Mouse (Mus musculus): ENCODE measurements around the gene Sec63. TPM values are rescaled to one million over a fixed set of nuclear protein-coding genes. Genes with fewer than 3 reads are reported as not detected.

The Sec63 gene
- polyA plus RNA-seq (2015; fragmentation: Nextera tagmentation; extraction: Ambion mirVana) = 17.6 and 17.7 TPM in 2 replicates

DNA sequence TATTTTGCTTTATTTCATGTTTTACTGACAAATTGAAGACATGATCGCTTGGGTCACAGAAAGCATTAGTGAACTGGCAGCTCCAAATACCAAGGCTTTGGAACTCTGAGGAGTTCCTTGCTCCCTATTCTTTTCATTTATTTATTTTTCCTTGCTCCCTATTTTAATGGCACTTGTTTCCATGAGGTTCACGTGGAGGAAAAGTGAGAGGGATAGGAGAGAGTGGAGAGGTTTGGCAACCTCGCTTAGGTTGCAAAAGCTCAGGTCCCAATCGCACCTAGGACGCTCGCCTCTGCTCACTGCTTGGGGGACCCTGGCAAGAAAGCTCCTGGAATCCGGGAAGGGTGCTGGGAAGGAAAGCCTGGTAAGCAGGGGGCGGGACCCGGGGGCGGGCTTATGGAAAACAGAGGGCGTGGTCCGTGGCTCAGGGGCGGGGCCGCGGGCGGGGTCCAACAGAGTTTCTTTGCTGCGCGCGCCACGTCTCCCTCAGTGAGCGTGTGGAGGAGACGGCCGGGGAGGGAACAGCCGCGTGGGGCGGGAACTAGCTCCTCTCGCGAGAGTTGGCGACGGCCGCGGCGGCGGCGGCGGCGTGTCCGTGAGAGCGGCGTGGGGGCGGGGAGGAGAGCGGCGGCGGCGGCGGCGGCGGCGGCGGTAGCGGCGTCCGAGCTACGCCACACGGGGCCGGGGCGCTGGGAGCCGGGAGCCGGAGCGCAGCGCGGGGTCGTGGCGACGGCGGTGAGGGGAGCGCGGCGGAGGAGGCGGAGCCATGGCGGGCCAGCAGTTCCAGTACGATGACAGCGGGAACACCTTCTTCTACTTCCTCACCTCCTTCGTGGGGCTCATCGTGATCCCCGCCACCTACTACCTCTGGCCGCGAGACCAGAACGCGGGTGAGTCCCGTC, at the start of gene Sec63:
Gene Sec63, plus strand, starts transcription at position 498 of the 902 bp plus-strand sequence.
- Histone ChIP-seq H3K4me3 (replicated peaks; ENCODE audit: low read depth, low read length) (peak within 1 kb of the TSS; percentile 96), H3K9ac (ENCODE audit: low read depth, low read length) (peak within 1 kb of the TSS; percentile 93), H3K4me2 (ENCODE audit: low read length) (peak within 1 kb of the TSS; percentile 80), H3K27me3 (ENCODE audit: insufficient read depth, low read length) (no peaks in the 10 kb centered on the region), H3K36me3 (ENCODE audit: insufficient read depth, low read length) (no peaks in the 10 kb centered on the region), H3K4me1 (replicated peaks; ENCODE audit: insufficient read depth, low read length) (peaks cover 4% of the 10 kb centered on the region), H3K9me3 (replicated peaks; ENCODE audit: low read length) (no peaks in the 10 kb centered on the region), H3K27ac (peak within 1 kb of the TSS; percentile 95)
- TF ChIP-seq CTCF (IDR thresholded peaks at IDR 0.05; ENCODE audit: low read depth) = peak; percentile 11; the same call in 1 of the 2 replicates
- 2% methylated on average over 60 of the region's 81 CpGs for WGBS
- peak; percentile 98 for DNase-seq (ENCODE audit: low spot score)
- peak; percentile 98 for ATAC-seq (replicated peaks; ENCODE audit: low FRiP score, low read depth)

DNA sequence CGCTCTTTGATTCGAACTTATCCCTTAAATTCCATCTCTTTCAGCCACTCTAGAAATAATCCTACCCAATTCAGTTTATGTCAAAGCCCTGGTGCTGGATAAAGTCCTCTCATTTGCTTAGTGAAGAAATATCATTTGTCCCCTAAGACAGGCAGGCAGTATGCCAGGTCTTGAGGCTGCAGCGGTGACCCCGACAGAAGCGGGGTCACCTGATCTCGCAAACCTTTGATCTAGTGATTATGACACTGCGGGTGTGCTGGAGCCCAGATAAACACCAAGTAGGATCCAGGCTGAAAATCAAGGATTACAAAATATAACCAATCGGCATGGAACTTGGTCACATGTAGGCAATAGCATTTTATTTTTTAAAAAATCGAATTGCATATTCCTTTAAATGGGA, 46.6 kb upstream of the Sec63 start:
- H3K4me3 ChIP-seq (replicated peaks; ENCODE audit: low read depth, low read length) = no peak overlapping the region
- no peaks in the 10 kb centered on the region for H3K27me3 ChIP-seq (ENCODE audit: insufficient read depth, low read length)
- 14% methylated on average over 9 of the region's 9 CpGs for WGBS

DNA sequence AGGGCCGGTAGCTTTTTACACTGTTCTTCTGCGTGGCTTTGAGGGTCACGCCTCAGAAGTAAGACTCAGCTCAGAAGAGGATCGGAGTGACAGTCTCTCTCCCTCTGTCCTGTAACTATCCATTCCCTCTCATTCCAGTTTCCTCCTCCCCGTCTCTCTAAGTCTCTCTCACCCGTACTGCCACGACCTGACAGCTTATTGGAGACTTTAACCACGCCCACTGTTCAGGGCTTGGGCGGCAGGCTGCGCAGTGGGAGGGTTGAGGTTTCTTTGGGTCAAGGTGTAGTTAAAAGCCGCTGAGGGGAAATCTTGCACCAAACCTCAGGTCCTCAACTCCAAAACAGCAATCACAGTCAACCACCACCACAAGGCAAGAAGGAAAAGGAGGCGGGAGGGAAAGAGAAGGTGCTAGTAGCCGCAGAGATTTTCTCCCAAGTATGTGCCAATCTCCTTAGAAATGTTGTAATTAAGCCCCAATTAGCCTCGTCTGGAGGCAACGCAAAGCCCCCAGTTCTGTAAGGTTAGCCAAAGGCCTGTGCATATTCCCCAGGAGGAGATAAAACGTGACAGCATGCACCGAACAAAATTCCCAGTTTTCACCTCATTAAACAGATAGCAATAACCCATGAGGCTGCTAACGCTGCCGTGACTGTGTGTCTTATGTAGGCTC, 45.8 kb upstream of the Sec63 start:
- Histone ChIP-seq H3K36me3 (ENCODE audit: insufficient read depth, low read length) (no peaks in the 10 kb centered on the region), H3K27me3 (ENCODE audit: insufficient read depth, low read length) (no peaks in the 10 kb centered on the region), H3K4me2 (ENCODE audit: low read length) (peak overlapping the region; percentile 34), H3K4me3 (replicated peaks; ENCODE audit: low read depth, low read length) (no peak overlapping the region), H3K4me1 (replicated peaks; ENCODE audit: insufficient read depth, low read length) (no peaks in the 10 kb centered on the region; the same call in 1 of the 2 replicates), H3K27ac (no peak overlapping the region), H3K9me3 (replicated peaks; ENCODE audit: low read length) (no peaks in the 10 kb centered on the region), H3K9ac (ENCODE audit: low read depth, low read length) (no peak overlapping the region)
- no peak for TF ChIP-seq CTCF (IDR thresholded peaks at IDR 0.05; ENCODE audit: low read depth)
- DNase-seq (ENCODE audit: low spot score) (peak; percentile 37), ATAC-seq (replicated peaks; ENCODE audit: low FRiP score, low read depth) (no peak)
- 9% methylated on average over 19 of the region's 19 CpGs for WGBS

More for the DNA sequence above, 46.6 kb upstream of the Sec63 start:
- Histone ChIP-seq H3K27ac (no peak overlapping the region), H3K4me1 (replicated peaks; ENCODE audit: insufficient read depth, low read length) (no peaks in the 10 kb centered on the region; the same call in 1 of the 2 replicates), H3K4me2 (ENCODE audit: low read length) (peak overlapping the region; percentile 34; the same call in 1 of the 2 replicates), H3K9me3 (replicated peaks; ENCODE audit: low read length) (no peaks in the 10 kb centered on the region), H3K9ac (ENCODE audit: low read depth, low read length) (no peak overlapping the region), H3K36me3 (ENCODE audit: insufficient read depth, low read length) (no peaks in the 10 kb centered on the region)
- no peak for DNase-seq (ENCODE audit: low spot score)
- no peak for TF ChIP-seq CTCF (IDR thresholded peaks at IDR 0.05; ENCODE audit: low read depth)
- no peak for ATAC-seq (replicated peaks; ENCODE audit: low FRiP score, low read depth)

GRCm38 (mm10) chr10:42722116-42722515, 39.2 kb upstream of the Sec63 start:
- Histone ChIP-seq H3K27me3 (ENCODE audit: insufficient read depth, low read length) (no peaks in the 10 kb centered on the region), H3K9ac (ENCODE audit: low read depth, low read length) (no peak overlapping the region), H3K9me3 (replicated peaks; ENCODE audit: low read length) (no peaks in the 10 kb centered on the region), H3K36me3 (ENCODE audit: insufficient read depth, low read length) (no peaks in the 10 kb centered on the region), H3K4me1 (replicated peaks; ENCODE audit: insufficient read depth, low read length) (no peaks in the 10 kb centered on the region), H3K4me3 (replicated peaks; ENCODE audit: low read depth, low read length) (no peak overlapping the region), H3K4me2 (ENCODE audit: low read length) (no peak overlapping the region), H3K27ac (no peak overlapping the region)
- ATAC-seq (replicated peaks; ENCODE audit: low FRiP score, low read depth) (no peak), DNase-seq (ENCODE audit: low spot score) (no peak)
- no peak for TF ChIP-seq CTCF (IDR thresholded peaks at IDR 0.05; ENCODE audit: low read depth)
- WGBS = 92% methylated on average over 5 of the region's 5 CpGs

DNA sequence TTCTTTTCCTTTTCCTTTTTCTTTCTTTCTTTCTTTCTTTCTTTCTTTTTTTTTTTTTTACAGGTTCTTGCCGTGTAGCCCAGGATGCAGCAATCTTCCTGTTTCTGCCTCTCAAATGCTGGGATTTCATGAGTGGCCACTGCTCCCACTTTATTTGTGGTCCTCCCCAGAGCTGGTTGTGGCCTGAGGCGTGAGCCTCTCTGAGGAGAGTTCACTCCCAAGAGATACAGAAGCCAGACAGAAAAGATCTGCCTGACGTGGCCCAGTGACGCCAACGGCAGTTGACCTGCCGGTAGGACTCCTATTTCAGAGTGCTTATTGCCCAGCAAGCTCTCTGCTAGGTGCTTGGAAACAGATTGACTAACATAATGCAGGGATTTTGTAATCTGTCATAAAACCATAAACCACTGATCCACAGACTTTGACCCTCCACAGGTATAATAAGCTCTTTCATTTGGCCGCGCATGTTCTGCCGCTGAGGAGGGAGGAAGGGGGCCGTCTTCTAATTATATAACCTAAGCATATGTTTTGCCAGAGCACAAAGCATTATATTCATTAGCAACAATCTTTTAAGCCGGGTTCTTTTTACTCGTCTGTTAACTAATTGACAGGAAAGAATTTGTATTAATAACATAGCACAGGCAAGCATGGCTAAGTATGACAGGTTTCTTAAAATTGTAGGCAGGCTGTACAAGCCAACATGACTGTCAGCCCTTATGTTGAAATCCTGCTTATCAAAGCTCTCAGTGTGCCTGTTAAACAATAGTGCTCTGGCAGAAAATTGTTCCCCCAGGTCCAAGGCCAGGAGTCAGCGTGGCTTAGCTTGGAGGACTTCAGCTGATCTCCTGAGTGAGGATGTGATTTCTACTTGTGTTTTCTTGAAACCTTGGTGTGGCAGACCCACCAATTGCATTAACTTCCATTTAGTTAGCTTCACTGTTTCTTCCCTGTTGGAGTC, 37.7 kb upstream of the Sec63 start:
- WGBS = 66% methylated on average over 13 of the region's 13 CpGs
- Histone ChIP-seq H3K4me1 (replicated peaks; ENCODE audit: insufficient read depth, low read length) (no peaks in the 10 kb centered on the region), H3K9me3 (replicated peaks; ENCODE audit: low read length) (no peaks in the 10 kb centered on the region), H3K27me3 (ENCODE audit: insufficient read depth, low read length) (no peaks in the 10 kb centered on the region), H3K4me2 (ENCODE audit: low read length) (no peak overlapping the region), H3K4me3 (replicated peaks; ENCODE audit: low read depth, low read length) (no peak overlapping the region), H3K27ac (no peak overlapping the region), H3K9ac (ENCODE audit: low read depth, low read length) (no peak overlapping the region), H3K36me3 (ENCODE audit: insufficient read depth, low read length) (no peaks in the 10 kb centered on the region)
- no peak for TF ChIP-seq CTCF (IDR thresholded peaks at IDR 0.05; ENCODE audit: low read depth)
- ATAC-seq (replicated peaks; ENCODE audit: low FRiP score, low read depth) (no peak), DNase-seq (ENCODE audit: low spot score) (no peak)

Measured in kidney, postnatal 0 days (tissue).